In the genomic region with DNA sequence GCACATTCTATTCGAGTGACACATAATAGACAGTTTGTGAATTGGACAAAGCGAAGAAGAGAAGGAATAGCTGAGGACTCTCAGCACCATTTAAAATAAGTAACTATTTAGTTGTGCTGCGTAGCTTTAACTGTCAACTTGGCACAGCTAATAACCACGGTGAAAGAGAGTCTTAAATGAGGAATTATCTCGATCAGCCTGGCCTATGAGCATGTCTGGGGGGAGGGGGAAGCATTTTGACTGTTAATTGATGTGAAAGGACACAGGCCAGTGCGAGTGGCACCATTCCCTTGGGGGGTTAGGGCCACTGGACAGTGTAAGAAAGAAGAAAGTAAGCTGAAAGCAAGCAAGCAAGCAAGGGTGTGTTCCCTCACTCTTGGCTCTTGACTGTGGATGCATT, we compare ENCODE assay signal across 25 mouse cellular contexts. TPM values are rescaled to one million over a fixed set of nuclear protein-coding genes. Genes with fewer than 3 reads are reported as not detected.
"Had no signal": no experiment of that assay in that cellular context is flagged by ENCODE, and none has a peak within 500 bp of the region (broad histone marks: within the 10 kb centered on the region; RNA-seq: fewer than 3 reads in every experiment).

No protein-coding gene starts in this region.

- H3K4me3 ChIP-seq: gastrocnemius, adult 2 months; heart, embryonic 13.5 days; heart, embryonic 15.5 days; hindbrain, embryonic 13.5 days; hindbrain, embryonic 15.5 days; kidney, embryonic 15.5 days; limb, embryonic 13.5 days; limb, embryonic 15.5 days; liver, embryonic 12.5 days had no signal

- ATAC-seq: hindbrain, postnatal 0 days; intestine, embryonic 16.5 days; liver, embryonic 12.5 days had no signal

- H3K36me3 ChIP-seq: heart, embryonic 13.5 days; heart, embryonic 15.5 days; hindbrain, embryonic 13.5 days; hindbrain, embryonic 15.5 days; kidney, embryonic 15.5 days; limb, embryonic 13.5 days; limb, embryonic 15.5 days; liver, embryonic 12.5 days had no signal

- H3K9me3 ChIP-seq: heart, embryonic 13.5 days; heart, embryonic 15.5 days; hindbrain, embryonic 13.5 days; hindbrain, embryonic 15.5 days; kidney, embryonic 15.5 days; limb, embryonic 13.5 days; limb, embryonic 15.5 days; liver, embryonic 12.5 days had no signal

- H3K27me3 ChIP-seq: heart, embryonic 13.5 days; heart, embryonic 15.5 days; hindbrain, embryonic 13.5 days; hindbrain, embryonic 15.5 days; kidney, embryonic 15.5 days; limb, embryonic 13.5 days; limb, embryonic 15.5 days; liver, embryonic 12.5 days had no signal

- DNase-seq: gastrocnemius, adult 2 months; gastrocnemius, postnatal 10 days; gastrocnemius, postnatal 25 days; heart, adult 18-20 months; heart, postnatal 14 days; heart, postnatal 36 days; kidney, adult 11 months; kidney, adult 2 months; kidney, adult 9 months; kidney, postnatal 14 days; kidney, postnatal 36 days; layer of hippocampus, adult 9-11 months; layer of hippocampus, postnatal 36 days; left cerebral cortex, postnatal 4 days had no signal

RNA-seq across cellular contexts. Expression of gene Rgs9, which starts 38.0 kb away (rescaled TPM):
- total RNA-seq: granulocyte monocyte progenitor cell, adult 5-6 weeks had no signal
